Mouse (Mus musculus) CH12.LX (cell line): ENCODE data around the gene Scamp2. TPM values are rescaled to one million over a fixed set of nuclear protein-coding genes. Genes with fewer than 3 reads are reported as not detected.

ENCODE experiments used
- DNase-seq: peaks from one replicate; pipeline ENCODE4 v3.0.0-alpha.2; 2013; ENCODE audit errors: extremely low read depth
- H3K27ac ChIP-seq: 2 replicates; pipeline ENCODE4 v1.5.1; 2012; ENCODE audit warnings: low read depth, mild to moderate bottlenecking, control low read depth, moderate library complexity; ENCODE audit not compliant: insufficient read depth
- H3K27me3 ChIP-seq: replicated peaks from 2 replicates; pipeline ENCODE3; 2012; ENCODE audit warnings: inconsistent platforms
- H3K36me3 ChIP-seq, 2 experiments: replicated peaks in 1 of 2; 2 replicates each; pipeline versions ENCODE3 to v1.6.1; 2012; ENCODE audit warnings: inconsistent platforms in 1 of 2, low read length in 1 of 2, mild to moderate bottlenecking in 1 of 2, mixed read lengths in 1 of 2, moderate library complexity in 1 of 2; ENCODE audit not compliant: control insufficient read depth in 1 of 2, insufficient read depth in 1 of 2
- H3K4me1 ChIP-seq, 2 experiments: 2 replicates each; pipeline ENCODE4 v1.6.1; 2012; ENCODE audit warnings: inconsistent platforms in 1 of 2, moderate library complexity in 1 of 2; ENCODE audit not compliant: insufficient read depth in 2 of 2, control insufficient read depth in 1 of 2
- H3K4me2 ChIP-seq: 2 replicates; pipeline ENCODE4 v1.6.1; 2012; ENCODE audit warnings: low read depth, mild to moderate bottlenecking, control low read depth; ENCODE audit not compliant: poor library complexity, insufficient read depth, severe bottlenecking
- H3K4me3 ChIP-seq, 3 experiments: fragments of 150-350 bp in 1 of 3; sonication (generic) in 1 of 3; replicated peaks in 1 of 3; 2 replicates each; pipeline versions ENCODE3 to v1.5.1; 2011 to 2012; ENCODE audit warnings: low read depth in 2 of 3, low read length in 2 of 3, mild to moderate bottlenecking in 2 of 3, moderate library complexity in 2 of 3, control low read depth in 1 of 3, improper control_type of control experiment in 1 of 3, inconsistent platforms in 1 of 3, mixed read lengths in 1 of 3; ENCODE audit not compliant: poor library complexity in 1 of 3
- H3K79me2 ChIP-seq: replicated peaks from 2 replicates; pipeline ENCODE4 v1.6.1; 2012; ENCODE audit warnings: mild to moderate bottlenecking, moderate library complexity; ENCODE audit not compliant: control insufficient read depth, poor library complexity, insufficient read depth, severe bottlenecking; ENCODE audit errors: extremely low read depth
- H3K9ac ChIP-seq: 2 replicates; pipeline ENCODE4 v1.6.1; 2012; ENCODE audit warnings: low read depth, mild to moderate bottlenecking, control low read depth, moderate library complexity; ENCODE audit not compliant: insufficient read depth
- H3K9me3 ChIP-seq: replicated peaks from 2 replicates; pipeline ENCODE3; 2012; ENCODE audit warnings: low read length, inconsistent platforms, mixed read lengths
- BHLHE40 ChIP-seq: IDR thresholded peaks from 2 replicates; pipeline ENCODE4 v1.6.1; 2011; ENCODE audit warnings: mild to moderate bottlenecking, low read depth, low read length, improper control_type of control experiment
- CHD1 ChIP-seq: IDR thresholded peaks from 2 replicates; pipeline ENCODE4 v1.6.1; 2012; ENCODE audit warnings: low read depth, low read length, improper control_type of control experiment, inconsistent platforms
- CHD2 ChIP-seq: IDR thresholded peaks from 2 replicates; pipeline ENCODE4 v1.6.1; 2011; ENCODE audit warnings: low read length, improper control_type of control experiment
- CTCF ChIP-seq, 2 experiments: IDR thresholded peaks in 1 of 2; conservative IDR thresholded peaks in 1 of 2; 2 replicates each; pipeline ENCODE4 v1.5.1; 2011 to 2012; ENCODE audit warnings: low read depth in 2 of 2, low read length in 2 of 2, improper control_type of control experiment in 1 of 2, inconsistent platforms in 1 of 2, mild to moderate bottlenecking in 1 of 2, moderate library complexity in 1 of 2
- E2F4 ChIP-seq: IDR thresholded peaks from 2 replicates; pipeline ENCODE4 v1.6.1; 2011; ENCODE audit warnings: low read depth, low read length, improper control_type of control experiment; ENCODE audit not compliant: insufficient replicate concordance
- ETS1 ChIP-seq: conservative IDR thresholded peaks from 2 replicates; pipeline ENCODE4 v1.6.1; 2012; ENCODE audit warnings: low read depth, mild to moderate bottlenecking, inconsistent platforms, low read length, improper control_type of control experiment, moderate library complexity
- HCFC1 ChIP-seq: IDR thresholded peaks from 2 replicates; pipeline ENCODE4 v1.6.1; 2012; ENCODE audit warnings: low read depth, mild to moderate bottlenecking, inconsistent platforms, low read length, improper control_type of control experiment
- IRF4 ChIP-seq: IDR thresholded peaks from 2 replicates; pipeline ENCODE4 v1.6.1; 2014; ENCODE audit warnings: low read depth, mild to moderate bottlenecking, inconsistent platforms, low read length, improper control_type of control experiment
- JUN ChIP-seq: IDR thresholded peaks from 2 replicates; pipeline ENCODE4 v1.6.1; 2011; ENCODE audit warnings: low read depth, mild to moderate bottlenecking, low read length, improper control_type of control experiment, moderate library complexity; ENCODE audit not compliant: insufficient read depth
- MEF2A ChIP-seq: IDR thresholded peaks from 2 replicates; pipeline ENCODE4 v1.6.1; 2014; ENCODE audit warnings: low read depth, mild to moderate bottlenecking, inconsistent platforms, low read length, improper control_type of control experiment, borderline replicate concordance
- MYC ChIP-seq: IDR thresholded peaks from 2 replicates; pipeline ENCODE4 v1.6.1; 2011; ENCODE audit warnings: low read depth, mild to moderate bottlenecking, improper control_type of control experiment, low read length
- NELFE ChIP-seq: IDR thresholded peaks from 2 replicates; pipeline ENCODE4 v1.6.1; 2011; ENCODE audit warnings: low read depth, low read length, improper control_type of control experiment
- NRF1 ChIP-seq: IDR thresholded peaks from 2 replicates; pipeline ENCODE4 v1.6.1; 2014; ENCODE audit warnings: low read depth, mild to moderate bottlenecking, inconsistent platforms, low read length, improper control_type of control experiment, moderate library complexity
- PAX5 ChIP-seq: IDR thresholded peaks from 2 replicates; pipeline ENCODE4 v1.6.1; 2012; ENCODE audit warnings: low read length, inconsistent platforms, mixed read lengths
- POLR2AphosphoS2 ChIP-seq: IDR thresholded peaks from 2 replicates; pipeline ENCODE4 v1.6.1; 2011; ENCODE audit warnings: low read depth, low read length, improper control_type of control experiment
- RAD21 ChIP-seq: IDR thresholded peaks from 2 replicates; pipeline ENCODE4 v1.6.1; 2011; ENCODE audit warnings: low read depth, mild to moderate bottlenecking, low read length, improper control_type of control experiment, moderate library complexity
- SMC3 ChIP-seq: IDR thresholded peaks from 2 replicates; pipeline ENCODE4 v1.6.1; 2011; ENCODE audit warnings: low read depth, low read length, improper control_type of control experiment
- UBTF ChIP-seq: IDR thresholded peaks from 2 replicates; pipeline ENCODE4 v1.6.1; 2012; ENCODE audit warnings: low read depth, mild to moderate bottlenecking, inconsistent platforms, low read length, improper control_type of control experiment, moderate library complexity
- USF2 ChIP-seq: conservative IDR thresholded peaks from 2 replicates; pipeline ENCODE4 v1.6.1; 2011; ENCODE audit warnings: low read depth, low read length, improper control_type of control experiment
- dilution Hi-C: fragments of 300-500 bp; cut with MboI; formaldehyde crosslinking; loops from 2 replicates; pipeline ENCODE4 v1.14.3; 2020; ENCODE audit warnings: low sequenced_read_pairs; ENCODE audit not compliant: extremely low pct_unique_long_range_greater_than_20kb, extremely low pct_ligation_motif_present
- in situ Hi-C: fragments of 300-500 bp; cut with MboI; formaldehyde crosslinking; loops from 3 replicates; pipeline ENCODE4 v1.14.3; 2019; ENCODE audit warnings: low sequenced_read_pairs, low pct_ligation_motif_present, low pct_unique_long_range_greater_than_20kb, mixed read lengths
- polyA plus RNA-seq: library from polyadenylated mRNA; unstranded; fragments of >175 nt; gene quantifications from 2 replicates; pipeline ENCODE4 v1.2.1, GENCODE M21; 2012; ENCODE audit warnings: low read depth; ENCODE audit not compliant: insufficient read length
- total RNA-seq, 2 experiments: library from RNA; depleted of rRNA; stranded (reverse); fragments of 300-350 nt in 1 of 2; fragments of >200 nt in 1 of 2; gene quantifications; 2 replicates each; pipeline ENCODE4 v1.2.3; 2012 to 2014

The Scamp2 gene
- total and polyA plus RNA-seq, 3 experiments, result 46.4 to 91.6 (median 52.2) TPM

DNA sequence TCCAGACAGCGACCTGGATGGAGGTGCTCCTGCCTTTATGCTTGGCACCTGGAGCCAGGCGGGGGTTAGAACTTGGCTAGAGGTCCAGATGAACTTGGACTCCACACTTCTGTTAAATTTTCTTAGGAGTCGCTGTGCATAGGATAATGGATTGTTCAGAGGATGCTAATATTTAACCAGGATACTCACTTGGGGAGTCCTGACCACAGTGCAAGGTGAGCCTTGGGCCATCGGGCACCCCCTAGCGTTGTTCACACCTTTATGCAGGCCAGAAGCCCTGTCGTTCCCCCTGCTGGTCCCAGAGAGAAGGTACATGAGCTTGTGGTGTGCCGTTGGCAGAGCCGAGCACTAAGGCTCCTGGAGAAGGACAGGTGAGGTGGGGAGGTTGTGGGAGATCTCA lies 6.1 kb downstream of the Scamp2 start:
- peaks cover 15 to 47% of the 10 kb centered on the region in 2 experiments for H3K4me1 ChIP-seq
- peaks cover 41 to 64% of the 10 kb centered on the region in 2 experiments for H3K36me3 ChIP-seq
- in situ Hi-C loops, result no loop called here
- H3K4me3 ChIP-seq, result no peak overlapping the region
- peaks cover 59% of the 10 kb centered on the region for H3K79me2 ChIP-seq
- DNase-seq, result peak; percentile 38
- H3K27ac ChIP-seq, result no peak overlapping the region
- no peak overlapping the region for H3K4me2 ChIP-seq
- no peak for TF ChIP-seq CHD2
- no peak for TF ChIP-seq CHD1
- TF ChIP-seq SMC3, result peak; percentile 33; the same call in 1 of the 2 replicates
- TF ChIP-seq E2F4, result no peak
- peak; percentile 28 to 76; a peak in 2 of 4 replicates for TF ChIP-seq CTCF (conservative IDR thresholded peaks at IDR 0.05 in 1 of 2, IDR thresholded peaks at IDR 0.05 in 1 of 2; ENCODE audit: low read depth in 2 of 2, low read length in 2 of 2)
- 0 out of 2 replicates have a peak, but pooled peaks have one; percentile 6 for TF ChIP-seq IRF4
- TF ChIP-seq POLR2AphosphoS2, result no peak
- TF ChIP-seq UBTF, result no peak
- TF ChIP-seq ETS1, result no peak
- peak; percentile 5; the same call in 1 of the 2 replicates for TF ChIP-seq RAD21
- no peak for TF ChIP-seq PAX5
- no peak for TF ChIP-seq BHLHE40
- TF ChIP-seq USF2, result no peak
- TF ChIP-seq, all 38 proteins: peak for 4
- no peaks in the 10 kb centered on the region for H3K27me3 ChIP-seq
- dilution Hi-C loops, result no loop called here
- no peaks in the 10 kb centered on the region for H3K9me3 ChIP-seq
- no peak overlapping the region for H3K9ac ChIP-seq

- H3K79me2 ChIP-seq, result peaks cover 43% of the 10 kb centered on the region
- peaks cover 11 to 34% of the 10 kb centered on the region in 2 experiments for H3K4me1 ChIP-seq
- no peak overlapping the region for H3K27ac ChIP-seq
- no peak overlapping the region for H3K4me3 ChIP-seq
- in situ Hi-C loops, result no loop called here
- TF ChIP-seq NELFE (no peak), JUN (no peak), MYC (no peak), MEF2A (no peak), HCFC1 (no peak), UBTF (no peak), E2F4 (no peak), PAX5 (no peak), BHLHE40 (no peak), NRF1 (no peak)
- dilution Hi-C loops, result no loop called here
- no peak overlapping the region for H3K4me2 ChIP-seq
- H3K9ac ChIP-seq, result no peak overlapping the region
- no peaks in the 10 kb centered on the region for H3K9me3 ChIP-seq
- peaks cover 49 to 77% of the 10 kb centered on the region in 2 experiments for H3K36me3 ChIP-seq
- no peak for DNase-seq
- H3K27me3 ChIP-seq, result no peaks in the 10 kb centered on the region
Measured at GRCm38 (mm10) chr9:57568500-57568899, 7.8 kb downstream of the Scamp2 start.
